Mouse (Mus musculus) ES-E14 (cell line): ENCODE results near the gene Eef1akmt4. TPM values are rescaled to one million over a fixed set of nuclear protein-coding genes. Genes with fewer than 3 reads are reported as not detected.

ENCODE experiments used
- DNase-seq: peaks from one replicate; pipeline ENCODE4 v3.0.0-alpha.2; 2013; ENCODE audit warnings: low read depth, low spot score
- H3K27ac ChIP-seq: 2 replicates; pipeline ENCODE4 v1.5.1; 2012; ENCODE audit warnings: low read depth, mild to moderate bottlenecking, low read length, moderate library complexity, mixed read lengths; ENCODE audit not compliant: poor library complexity, insufficient read depth, severe bottlenecking
- H3K36me3 ChIP-seq: 2 replicates; pipeline ENCODE4 v1.6.1; 2012; ENCODE audit warnings: mild to moderate bottlenecking, low read length, moderate library complexity, mixed read lengths; ENCODE audit not compliant: control insufficient read depth, poor library complexity, insufficient read depth, severe bottlenecking
- H3K4me1 ChIP-seq, 2 experiments: fragments of 150-350 bp in 1 of 2; sonication (generic) in 1 of 2; 2 replicates each; pipeline ENCODE4 v1.6.1; 2012; ENCODE audit warnings: low read length in 2 of 2, mild to moderate bottlenecking in 1 of 2, mixed read lengths in 1 of 2; ENCODE audit not compliant: control insufficient read depth in 2 of 2, insufficient read depth in 2 of 2, poor library complexity in 1 of 2
- H3K4me3 ChIP-seq, 2 experiments: fragments of 150-350 bp in 1 of 2; sonication (generic) in 1 of 2; 2 replicates each; pipeline ENCODE4 v1.5.1; 2012; ENCODE audit warnings: low read length in 2 of 2, low read depth in 1 of 2, mild to moderate bottlenecking in 1 of 2, mixed read lengths in 1 of 2; ENCODE audit not compliant: insufficient read depth in 1 of 2, poor library complexity in 1 of 2, severe bottlenecking in 1 of 2
- H3K9ac ChIP-seq: 2 replicates; pipeline ENCODE4 v1.6.1; 2012; ENCODE audit warnings: low read depth, mild to moderate bottlenecking, low read length, mixed read lengths; ENCODE audit not compliant: poor library complexity, insufficient read depth, severe bottlenecking
- H3K9me3 ChIP-seq: fragments of 150-350 bp; sonication (generic); 2 replicates; pipeline ENCODE4 v1.6.1; 2012; ENCODE audit warnings: low read depth, mild to moderate bottlenecking, low read length; ENCODE audit not compliant: control insufficient read depth, insufficient read depth
- CHD2 ChIP-seq: IDR thresholded peaks from 2 replicates; pipeline ENCODE4 v1.6.1; 2014; ENCODE audit warnings: mild to moderate bottlenecking, low read depth, low read length, inconsistent platforms
- HCFC1 ChIP-seq: IDR thresholded peaks from 2 replicates; pipeline ENCODE4 v1.6.1; 2012; ENCODE audit warnings: low read length, inconsistent platforms, borderline replicate concordance; ENCODE audit not compliant: insufficient read depth
- MAFK ChIP-seq: IDR thresholded peaks from 2 replicates; pipeline ENCODE4 v1.6.1; 2014; ENCODE audit warnings: mild to moderate bottlenecking, low read depth, low read length, inconsistent platforms; ENCODE audit not compliant: insufficient read depth
- ZC3H11A ChIP-seq: IDR thresholded peaks from 2 replicates; pipeline ENCODE4 v1.6.1; 2012; ENCODE audit warnings: low read depth, mild to moderate bottlenecking, inconsistent platforms, low read length, borderline replicate concordance
- ZNF384 ChIP-seq: IDR thresholded peaks from 2 replicates; pipeline ENCODE4 v1.6.1; 2012; ENCODE audit warnings: low read depth, low read length, inconsistent platforms
- in situ Hi-C, 2 experiments: fragments of 600-800 bp; cut with MboI; formaldehyde crosslinking; loops; one replicate each; pipeline ENCODE4 v1.15.1; 2025; ENCODE audit warnings: low sequenced_read_pairs in 2 of 2, inconsistent platforms in 1 of 2; ENCODE audit not compliant: unreplicated experiment in 2 of 2
- total RNA-seq: library from RNA; depleted of rRNA; stranded (reverse); fragments of 300-350 nt; gene quantifications from 2 replicates; pipeline ENCODE4 v1.2.3, GENCODE M21; 2012

Gene Eef1akmt4
- total RNA-seq, 1 experiment = 23.0 TPM

GRCm38 (mm10) chr16:20590680-20591038 lies 20.7 kb upstream of the Eef1akmt4 start:
- Histone ChIP-seq H3K9ac (no peak overlapping the region), H3K9me3 (no peaks in the 10 kb centered on the region), H3K4me3 (peak overlapping the region in 1 of 2 experiments; percentile 52; a peak in 1 of 4 replicates), H3K27ac (no peak overlapping the region), H3K36me3 (no peaks in the 10 kb centered on the region), H3K4me1 (peaks cover 0 to 7% of the 10 kb centered on the region in 2 experiments; a peak in 1 of 4 replicates)
- DNase-seq = no peak
- TF ChIP-seq ZC3H11A = no peak
- no peak for TF ChIP-seq CHD2
- no peak for TF ChIP-seq MAFK
- no peak for TF ChIP-seq ZNF384
- no peak for TF ChIP-seq HCFC1
- in situ Hi-C loops = no loop called here

GRCm38 (mm10) chr16:20591076-20591705 lies 20.2 kb upstream of the Eef1akmt4 start:
- H3K27ac ChIP-seq = no peak overlapping the region
- H3K9ac ChIP-seq = peak overlapping the region; percentile 6; the same call in 1 of the 2 replicates
- peaks cover 0 to 7% of the 10 kb centered on the region in 2 experiments; a peak in 1 of 4 replicates for H3K4me1 ChIP-seq
- no peak for DNase-seq
- no peak for TF ChIP-seq HCFC1
- TF ChIP-seq ZC3H11A = no peak
- TF ChIP-seq CHD2 = no peak
- no peak for TF ChIP-seq MAFK
- no peak for TF ChIP-seq ZNF384
- peak overlapping the region; percentile 48 to 55; a peak in 3 of 4 replicates for H3K4me3 ChIP-seq
- no peaks in the 10 kb centered on the region for H3K9me3 ChIP-seq
- in situ Hi-C loops = no loop called here
- no peaks in the 10 kb centered on the region for H3K36me3 ChIP-seq

- no peaks in the 10 kb centered on the region for H3K9me3 ChIP-seq
- no peak overlapping the region for H3K4me3 ChIP-seq
- no peak for DNase-seq
- no peak for TF ChIP-seq MAFK
- TF ChIP-seq HCFC1 = no peak
- TF ChIP-seq ZC3H11A = no peak
- TF ChIP-seq ZNF384 = no peak
- no peak for TF ChIP-seq CHD2
- in situ Hi-C loops = no loop called here
- H3K36me3 ChIP-seq = no peaks in the 10 kb centered on the region
- H3K9ac ChIP-seq = no peak overlapping the region
- H3K27ac ChIP-seq = no peak overlapping the region
- H3K4me1 ChIP-seq = peaks cover 0 to 6% of the 10 kb centered on the region in 2 experiments; a peak in 1 of 4 replicates
These were observed 16.2 kb upstream of the Eef1akmt4 start for GRCm38 (mm10) chr16:20595060-20595673.

- H3K4me1 ChIP-seq = peaks cover 0 to 3% of the 10 kb centered on the region in 2 experiments; a peak in 1 of 4 replicates
- H3K9ac ChIP-seq = no peak overlapping the region
These were observed 15.7 kb upstream of the Eef1akmt4 start for GRCm38 (mm10) chr16:20595737-20596136.

More at GRCm38 (mm10) chr16:20595737-20596136, 15.7 kb upstream of the Eef1akmt4 start:
- no peak overlapping the region for H3K27ac ChIP-seq
- no peaks in the 10 kb centered on the region for H3K36me3 ChIP-seq
- in situ Hi-C loops = no loop called here
- no peak for DNase-seq
- no peaks in the 10 kb centered on the region for H3K9me3 ChIP-seq
- no peak for TF ChIP-seq CHD2
- TF ChIP-seq HCFC1 = no peak
- TF ChIP-seq ZNF384 = no peak
- TF ChIP-seq ZC3H11A = no peak
- TF ChIP-seq MAFK = no peak
- no peak overlapping the region for H3K4me3 ChIP-seq
